Mouse (Mus musculus): Measurements from ENCODE around the gene Mms22l. TPM values are rescaled to one million over a fixed set of nuclear protein-coding genes. Genes with fewer than 3 reads are reported as not detected.
"Not testable (repeated sequence)": the region's sequence is repeated elsewhere in the genome, so short reads cannot be mapped to it uniquely, and the experiment has no call there.

Gene Mms22l
- total RNA-seq, 1 experiment from 2014 or later, result 8.3 TPM

DNA sequence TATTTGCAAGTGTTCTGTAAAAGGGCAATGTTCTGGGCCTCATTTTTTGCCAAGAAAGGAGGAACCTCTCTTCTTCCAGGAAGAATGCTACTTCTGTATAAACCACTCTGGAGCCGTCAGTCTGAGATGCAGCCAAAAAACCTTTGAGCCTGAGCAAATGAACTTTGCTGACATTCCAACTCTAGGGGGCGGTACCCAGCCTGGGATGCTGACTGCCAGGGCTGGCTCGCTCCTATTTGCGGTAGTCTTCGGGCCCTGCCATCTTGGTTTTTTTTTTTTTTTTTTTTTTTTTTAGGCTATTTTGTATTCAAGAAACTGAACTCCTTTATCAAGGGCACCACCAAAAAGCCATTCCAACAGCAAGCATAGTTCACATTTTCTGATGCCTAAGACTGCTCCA lies 124.2 kb downstream of the Mms22l start:
- DNase-seq, result no peak

DNA sequence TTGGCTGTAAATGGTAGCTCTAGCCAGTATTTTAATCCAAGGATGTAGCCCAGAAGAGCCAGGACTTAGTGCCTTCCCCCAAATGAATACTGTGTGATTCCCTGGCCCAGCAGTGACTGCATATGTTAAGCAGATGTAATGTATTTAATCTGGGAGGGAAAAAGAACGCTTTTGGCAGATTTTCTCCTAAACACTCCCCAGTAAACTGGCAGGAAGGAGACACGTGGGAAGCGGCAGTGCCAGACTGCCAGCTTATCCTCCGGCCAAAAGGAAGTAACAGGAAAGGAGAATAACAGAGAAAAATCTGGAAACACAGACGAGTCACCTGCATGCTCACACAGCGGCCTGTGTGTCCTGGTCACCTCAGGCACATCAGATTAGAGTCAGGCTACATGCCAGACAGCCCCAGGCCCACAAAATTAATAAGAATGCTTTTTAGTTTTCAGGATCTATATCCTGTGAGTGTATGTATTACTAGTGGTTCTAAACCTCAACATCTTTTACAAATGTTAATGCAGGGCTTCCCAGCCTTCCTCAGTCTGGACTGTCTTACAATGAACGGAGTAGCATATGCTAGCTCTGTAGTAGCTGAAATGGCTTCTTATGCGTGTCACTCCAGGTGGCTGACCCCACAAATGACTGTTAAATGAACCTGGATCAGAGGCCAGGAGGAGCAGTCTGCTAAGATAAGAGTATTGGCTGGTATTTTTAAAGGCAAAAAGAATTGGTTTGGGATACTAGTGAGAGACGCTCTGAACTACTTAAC lies 125.4 kb downstream of the Mms22l start:
- DNase-seq, result no peak

DNA sequence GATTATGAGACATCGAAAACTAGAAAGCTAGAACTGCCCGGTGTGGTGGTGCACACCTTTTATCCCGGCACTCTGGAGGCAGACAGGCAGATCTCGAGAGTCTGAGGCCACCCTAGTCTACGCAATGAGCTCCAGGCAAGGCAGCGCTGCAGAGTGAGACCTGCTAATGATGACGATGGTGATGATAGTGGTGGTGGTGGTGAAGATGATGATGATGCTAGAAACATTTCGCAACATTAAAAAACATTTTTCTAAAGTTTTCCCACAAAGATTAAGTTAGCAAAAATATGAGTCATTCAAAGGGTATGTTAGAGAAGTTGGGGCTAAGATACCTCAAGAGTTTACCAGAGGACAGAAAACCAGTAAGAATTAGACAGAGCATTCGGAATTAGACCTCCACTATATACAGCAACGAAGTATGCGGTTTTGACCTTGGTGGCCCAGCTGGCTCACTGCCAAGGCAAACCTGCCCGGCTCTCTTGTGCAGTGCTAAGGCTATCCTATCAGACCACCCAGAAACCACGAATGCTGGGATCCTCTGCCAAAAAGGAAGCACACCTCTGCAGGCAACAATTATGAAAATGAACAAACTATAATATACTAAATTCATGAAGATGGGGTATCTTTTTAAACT lies 129.8 kb downstream of the Mms22l start:
- DNase-seq, result peak; percentile 45

DNA sequence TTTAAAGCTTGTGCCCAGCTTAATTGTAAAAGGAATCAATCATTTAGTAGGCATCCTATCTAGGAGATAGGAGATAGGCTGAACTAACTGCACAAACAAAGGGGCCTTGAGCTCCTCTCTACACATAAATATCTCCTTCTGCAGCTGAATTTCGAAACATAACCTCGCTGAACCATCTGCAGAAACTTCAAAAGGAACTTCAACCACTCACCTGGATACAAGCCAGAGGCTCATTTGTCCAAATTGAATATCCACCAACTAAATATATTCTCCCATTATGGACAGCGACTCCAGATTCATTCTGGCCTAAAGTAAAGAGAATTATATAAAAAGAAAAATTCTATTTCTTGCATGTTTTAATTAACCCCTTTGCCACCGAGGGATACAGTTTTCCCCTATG lies 130.4 kb downstream of the Mms22l start:
- no peak for DNase-seq

DNA sequence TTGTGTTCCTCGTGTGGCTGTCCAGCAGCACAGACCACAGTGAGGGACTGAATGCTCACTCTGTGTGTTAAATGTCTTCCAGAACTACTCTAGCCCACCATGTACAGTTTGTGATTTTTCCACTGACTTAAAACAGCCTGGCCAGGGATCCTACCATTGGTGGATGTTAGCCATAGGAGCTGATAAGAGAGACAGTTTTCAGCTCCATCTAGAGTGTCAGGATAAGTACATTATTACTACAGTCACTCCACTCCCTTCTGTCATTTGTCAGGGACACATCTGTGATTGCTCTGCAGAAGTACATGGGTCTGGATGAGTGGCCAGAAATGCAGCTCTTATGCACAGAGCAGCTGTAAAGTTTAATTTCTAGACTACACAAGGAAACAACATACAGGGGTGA lies 131.6 kb downstream of the Mms22l start:
- no peak for DNase-seq

DNA sequence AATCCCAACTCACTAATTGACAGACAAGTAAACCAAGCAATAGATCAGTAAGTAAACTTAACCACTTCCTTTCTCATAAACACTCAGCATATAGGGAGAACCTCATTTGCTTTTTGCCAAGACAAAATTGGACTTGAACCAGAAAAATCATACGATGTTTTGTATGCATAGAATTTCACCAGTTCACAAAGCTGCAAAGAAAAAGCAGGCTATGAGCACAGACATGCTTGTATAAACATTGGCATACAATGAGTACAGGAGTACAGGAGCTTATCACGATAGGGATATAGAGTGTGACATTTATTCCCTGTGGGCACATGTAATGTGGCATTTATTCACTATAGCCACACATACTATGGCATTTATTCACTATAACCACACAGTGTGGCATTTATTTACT lies 134.2 kb downstream of the Mms22l start:
- DNase-seq, result no peak

DNA sequence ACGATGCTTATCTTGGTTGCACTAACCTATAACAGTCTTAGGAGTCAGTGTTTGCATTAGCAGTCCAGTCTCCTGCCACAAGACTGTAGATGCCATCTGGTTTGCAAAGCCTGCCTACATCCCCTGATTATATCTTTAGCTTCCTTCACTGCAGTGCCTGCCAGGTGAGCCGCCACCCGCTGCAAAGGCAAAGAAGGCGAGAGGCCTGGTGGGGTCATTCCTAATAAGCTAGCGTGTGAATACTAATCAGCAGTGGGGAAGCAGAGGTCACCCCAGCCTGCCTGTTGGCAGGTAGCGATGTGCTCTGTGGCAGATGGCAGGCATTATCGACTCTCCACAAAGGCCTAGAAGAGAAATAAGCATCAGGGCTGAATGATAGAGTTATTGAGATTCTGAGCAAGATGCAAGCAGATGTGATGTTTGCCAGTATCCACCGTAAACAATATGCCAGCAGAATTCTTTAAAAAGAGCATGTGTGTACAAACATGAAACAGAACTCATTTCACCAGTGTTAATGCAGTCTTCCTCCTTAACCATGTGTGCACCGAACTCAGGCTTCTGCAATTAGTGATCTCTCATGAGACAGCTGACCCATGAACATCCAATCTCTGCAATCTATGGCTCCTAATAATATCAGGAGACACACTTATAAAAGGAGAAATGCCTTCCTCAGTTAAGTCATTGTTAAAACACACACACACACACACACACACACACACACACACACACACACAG lies 135.1 kb downstream of the Mms22l start:
- no peak for DNase-seq

DNA sequence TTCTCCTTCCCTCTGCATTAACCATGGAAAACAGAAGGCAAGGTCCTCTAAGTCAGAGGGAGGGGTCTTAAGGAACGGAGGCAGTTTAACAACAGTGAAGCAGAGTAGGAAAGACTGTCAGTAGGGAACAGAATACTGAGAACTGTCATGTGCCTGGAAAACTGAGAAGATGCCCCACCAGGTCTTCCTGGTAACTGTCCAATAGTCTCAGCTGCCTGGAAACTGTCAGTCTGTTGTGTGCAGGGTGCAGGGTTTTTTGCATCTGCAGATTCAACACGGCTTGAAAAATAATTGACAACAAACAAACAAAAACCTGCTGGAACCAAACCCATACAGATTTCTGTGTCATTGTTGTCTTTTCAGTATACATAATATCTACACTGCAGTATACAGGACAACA lies 146.1 kb downstream of the Mms22l start:
- DNase-seq, result no peak

DNA sequence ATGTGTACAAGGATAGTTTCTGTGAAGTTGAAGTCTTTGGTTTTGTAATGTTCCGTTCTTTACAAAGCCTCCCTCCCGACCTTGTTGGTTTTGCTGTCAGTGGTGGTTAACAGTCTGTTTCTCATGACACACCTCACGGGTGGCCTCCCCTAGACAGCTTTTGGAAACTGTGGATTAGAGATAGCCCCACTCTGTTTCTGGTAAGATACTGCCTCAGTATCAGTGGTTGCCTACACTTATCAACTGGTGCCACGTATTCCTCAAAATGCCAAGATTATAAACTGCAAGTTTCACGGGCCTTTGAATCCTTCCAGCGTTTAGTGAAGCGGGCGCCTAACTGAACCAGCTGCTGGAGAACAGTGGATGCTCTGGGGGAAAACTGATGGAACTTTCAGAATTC lies 148.5 kb downstream of the Mms22l start:
- DNase-seq, result not testable (repeated sequence)
